Mouse (Mus musculus) stomach, postnatal 0 days (tissue): ENCODE data around the gene Gramd1b.

Experiments used
- CTCF ChIP-seq: IDR thresholded peaks from 2 replicates; pipeline ENCODE4 v1.5.1; 2016; ENCODE audit warnings: antibody characterized with exemption, low read depth, mild to moderate bottlenecking, moderate library complexity
- EP300 ChIP-seq: optimal IDR thresholded peaks from 2 replicates; pipeline ENCODE3; 2016; ENCODE audit warnings: antibody characterized with exemption

DNA sequence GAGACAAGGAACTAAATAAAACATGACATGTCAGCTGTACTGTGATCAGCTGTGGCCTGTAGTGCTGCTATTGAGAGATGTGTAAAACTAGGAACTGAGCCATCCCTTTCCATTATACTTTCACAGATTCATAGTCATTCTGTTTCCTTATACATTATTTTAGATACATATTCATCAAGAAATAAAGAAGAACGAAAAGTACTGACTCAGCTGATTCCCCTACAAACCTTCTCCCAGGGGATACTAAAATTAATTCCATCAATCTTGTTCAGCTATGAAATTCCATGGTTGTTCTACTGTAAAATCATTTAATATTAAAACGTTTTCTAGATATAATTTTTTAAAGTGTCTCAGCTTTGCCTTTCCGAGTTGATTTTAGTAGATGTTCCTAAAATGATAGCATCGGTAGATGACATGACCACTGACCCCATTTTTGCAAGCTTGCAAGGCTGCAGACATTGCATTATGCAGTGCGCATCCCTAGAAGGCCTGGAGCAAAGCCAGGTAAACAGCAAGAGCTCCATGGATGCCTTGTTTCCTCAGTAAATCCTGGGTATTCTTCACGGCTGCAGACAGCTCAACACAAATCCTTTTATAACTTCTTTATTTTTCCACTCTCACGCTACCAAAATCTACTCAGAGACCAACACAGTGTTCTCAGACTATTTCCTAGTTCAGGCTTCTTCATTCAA is 285.1 kb downstream of the Gramd1b start:
- TF ChIP-seq CTCF (no peak), EP300 (no peak)
